Mouse (Mus musculus) T-cell, adult 2 months (primary cell): Measurements from ENCODE around the gene Plekho2.
A peak's percentile ranks its signal among the peaks of the same experiment; 100 is the strongest.

Source experiments
- DNase-seq: peaks from one replicate; pipeline ENCODE4 v3.0.0; 2022; ENCODE audit warnings: low spot score

Plekho2 gene

GRCm38 (mm10) chr9:65529659-65530058 is 50.2 kb downstream of the Plekho2 start:
- no peak for DNase-seq

- DNase-seq = no peak
Observed at GRCm38 (mm10) chr9:65528417-65529038, 51.3 kb downstream of the Plekho2 start.

- no peak for DNase-seq
Observed at GRCm38 (mm10) chr9:65525445-65526195, 54.2 kb downstream of the Plekho2 start.

- DNase-seq = peak; percentile 75
Observed at GRCm38 (mm10) chr9:65523611-65524364, 56.1 kb downstream of the Plekho2 start.

- no peak for DNase-seq
Observed at GRCm38 (mm10) chr9:65520505-65520876, 59.3 kb downstream of the Plekho2 start.

- no peak for DNase-seq
Observed at GRCm38 (mm10) chr9:65519807-65520504, 59.9 kb downstream of the Plekho2 start, which contains the start of gene Ankdd1a. Gene Ankdd1a (minus strand): TSS chr9:65520193.

- DNase-seq = no peak
Observed at GRCm38 (mm10) chr9:65514851-65515261, 65.0 kb downstream of the Plekho2 start.

- no peak for DNase-seq
Observed at GRCm38 (mm10) chr9:65514431-65514830, 65.4 kb downstream of the Plekho2 start.

- DNase-seq = no peak
Observed at GRCm38 (mm10) chr9:65512520-65512919, 67.3 kb downstream of the Plekho2 start.

- no peak for DNase-seq
Observed at GRCm38 (mm10) chr9:65508449-65508848, 71.4 kb downstream of the Plekho2 start.

GRCm38 (mm10) chr9:65502721-65503505 is 76.9 kb downstream of the Plekho2 start:
- no peak for DNase-seq
